Mouse (Mus musculus) R1 (cell line): ENCODE measurements around the gene Nol4l.

Experiments
- DNase-seq: peaks from one replicate; pipeline ENCODE4 v3.0.0-alpha.2; 2018; ENCODE audit warnings: low read depth, low spot score

Nol4l gene

DNA sequence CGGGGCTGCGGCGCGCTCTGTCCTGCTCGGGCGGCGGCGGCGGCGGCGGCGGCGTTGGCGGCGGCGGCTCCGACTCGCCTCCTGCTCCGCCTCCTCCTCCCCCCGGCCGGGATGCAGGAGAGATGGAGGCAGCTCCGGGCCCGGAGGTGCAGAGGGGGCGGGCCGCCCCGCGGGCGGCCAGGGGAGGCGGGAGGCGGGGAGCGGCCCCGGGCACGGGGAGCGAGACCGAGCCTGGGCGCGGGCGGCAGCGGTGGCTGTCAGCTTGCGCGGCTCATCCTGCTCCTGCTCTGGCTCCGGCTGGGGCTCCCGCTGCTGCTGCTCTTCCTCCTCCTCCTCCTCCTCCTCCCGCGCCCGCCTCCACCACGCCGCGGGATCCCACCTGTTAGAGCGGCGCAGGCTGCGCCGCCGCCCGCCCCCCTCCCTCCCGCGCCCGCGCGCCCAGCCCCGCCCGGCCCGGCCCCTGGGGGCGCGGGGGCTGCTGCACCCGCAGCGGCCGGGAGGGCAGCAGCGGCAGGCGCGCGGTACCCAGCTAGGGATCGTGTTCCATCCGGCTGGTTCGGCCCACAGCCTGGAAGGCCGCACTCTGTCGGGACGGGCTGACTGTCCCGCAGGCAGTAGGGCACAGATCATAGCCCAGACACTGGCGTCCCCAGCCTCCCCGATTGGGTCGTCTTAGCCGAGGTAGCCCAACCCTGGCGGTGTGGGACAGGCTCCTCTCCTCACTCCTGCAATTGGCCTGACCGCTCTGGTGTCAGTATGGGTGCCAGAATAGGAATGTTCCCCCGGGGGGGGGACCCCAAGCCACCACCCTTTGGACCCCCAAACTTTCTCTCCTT, at the start of gene Nol4l:
Nol4l (minus strand) TSS at position 41 of the 836 bp plus-strand sequence.
- peak; percentile 61 for DNase-seq

DNA sequence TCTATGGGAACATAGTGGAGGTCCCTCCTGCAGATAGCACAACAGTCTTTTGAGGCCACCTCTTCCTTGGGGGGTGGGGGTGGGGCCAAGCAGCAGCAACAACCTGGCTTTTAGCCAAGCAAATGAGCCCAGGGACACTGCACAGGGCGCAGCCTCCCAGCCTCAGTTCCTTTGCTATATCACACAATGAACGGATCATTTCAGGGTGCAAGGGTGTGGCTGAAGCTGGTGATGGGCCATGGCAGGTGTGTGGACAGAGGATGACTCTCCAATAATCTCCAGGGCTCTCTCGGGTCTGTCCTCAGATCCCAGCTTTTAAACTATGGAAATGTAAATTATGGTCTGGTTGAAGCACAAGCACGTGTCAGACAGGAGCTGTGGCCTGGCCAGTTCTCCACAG, 47.4 kb upstream of the Nol4l start:
- DNase-seq = no peak

GRCm38 (mm10) chr2:153576150-153576549, 46.4 kb upstream of the Nol4l start:
- DNase-seq = no peak

GRCm38 (mm10) chr2:153575554-153575953, 45.8 kb upstream of the Nol4l start:
- no peak for DNase-seq

DNA sequence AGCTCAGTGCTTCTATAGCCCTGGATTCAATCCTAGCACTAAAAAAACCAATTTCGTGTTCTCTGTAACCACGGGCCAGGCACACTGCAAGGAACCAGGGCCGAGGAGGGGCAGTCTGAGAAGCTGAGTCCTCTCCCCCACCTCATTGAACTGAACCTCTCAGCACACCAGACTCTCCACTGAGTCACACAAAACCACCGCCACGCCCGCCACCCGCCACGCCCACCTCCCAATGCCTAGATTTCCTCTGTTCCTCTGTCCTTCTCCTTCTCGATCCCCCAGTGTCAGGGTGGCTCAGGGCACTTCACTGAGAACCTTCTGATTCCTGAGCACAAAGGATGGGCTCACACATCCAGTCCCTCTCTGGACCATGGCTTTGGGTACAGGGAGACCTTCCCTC, 43.3 kb upstream of the Nol4l start:
- DNase-seq = no peak

DNA sequence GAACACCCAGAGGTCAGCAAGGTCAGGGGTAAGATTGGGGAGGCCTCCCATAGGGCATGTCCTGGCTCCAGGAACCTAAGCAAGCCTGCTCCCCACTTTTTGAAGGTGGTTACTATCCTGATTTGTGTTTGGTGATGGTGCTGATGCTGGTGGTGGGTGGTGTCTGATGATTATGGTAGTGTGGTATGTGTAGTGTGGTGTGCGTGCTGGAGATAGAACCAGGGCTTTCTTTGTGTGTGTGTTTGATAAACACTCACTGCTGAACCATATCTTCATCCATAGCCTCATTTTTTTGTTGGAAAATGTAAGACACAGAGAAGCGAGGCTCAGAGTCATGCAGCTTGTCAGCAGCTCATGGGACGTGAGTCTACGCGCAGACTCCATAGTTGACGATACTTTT, 38.8 kb upstream of the Nol4l start:
- no peak for DNase-seq

DNA sequence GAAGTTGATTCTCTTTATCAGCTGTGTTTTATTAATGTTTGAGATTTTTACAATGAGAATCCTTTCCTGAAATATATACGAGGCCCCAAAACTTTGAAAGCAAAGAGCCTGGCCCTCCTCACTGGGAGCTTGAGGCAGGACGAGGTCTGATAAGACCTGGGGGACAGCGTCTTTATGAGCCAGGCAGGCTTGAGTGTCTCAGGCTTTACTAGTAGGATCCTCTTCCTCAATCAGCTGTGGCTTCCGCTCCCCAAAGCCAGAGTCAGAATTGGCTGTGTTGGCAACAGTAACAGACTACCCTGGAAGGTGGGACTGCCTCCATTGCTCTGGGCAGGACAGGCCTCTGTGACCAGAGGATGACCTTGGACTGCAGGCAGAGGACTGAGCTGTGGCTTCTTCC, 38.2 kb upstream of the Nol4l start:
- DNase-seq = no peak

DNA sequence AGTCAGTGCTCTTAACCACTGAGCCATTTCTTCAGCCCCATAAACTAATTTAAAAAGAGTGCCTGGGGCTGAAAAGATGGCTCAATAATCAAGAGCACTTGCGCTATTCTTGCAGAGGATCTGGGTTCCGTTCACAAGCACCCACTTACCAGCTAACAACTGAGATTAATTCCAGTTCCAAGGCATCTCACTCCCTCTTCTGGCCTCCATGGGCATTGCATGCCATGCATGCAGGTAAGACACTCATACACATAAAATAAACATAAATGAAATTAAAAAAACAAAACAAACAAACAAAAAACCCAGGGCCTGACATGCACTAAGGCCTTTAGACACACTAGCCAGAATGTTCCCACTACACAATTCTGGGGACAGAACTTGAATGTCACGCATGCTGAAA, 34.6 kb upstream of the Nol4l start:
- DNase-seq = peak; percentile 76

DNA sequence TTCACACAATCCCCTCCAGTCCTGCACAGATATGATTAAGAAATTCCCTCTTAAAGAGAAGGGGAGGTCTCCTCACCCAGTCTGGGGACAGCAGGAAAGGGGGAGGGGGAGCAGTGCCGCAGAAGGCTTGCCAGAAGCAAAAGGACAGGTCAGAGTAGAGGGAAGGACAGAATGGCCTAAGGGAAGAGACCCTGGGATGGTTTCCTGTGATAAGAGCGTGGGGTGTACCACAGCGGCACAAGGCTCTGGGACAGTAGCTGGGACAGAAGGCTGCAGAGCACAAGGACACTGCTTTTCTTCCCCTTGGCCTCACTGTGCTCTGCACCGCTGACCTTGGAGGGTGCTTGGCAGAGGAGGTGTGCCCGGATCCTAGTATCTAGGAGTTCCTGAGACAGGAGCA, 31.8 kb upstream of the Nol4l start:
- DNase-seq = no peak

- no peak for DNase-seq
These were observed 31.1 kb upstream of the Nol4l start for GRCm38 (mm10) chr2:153560664-153561541.

DNA sequence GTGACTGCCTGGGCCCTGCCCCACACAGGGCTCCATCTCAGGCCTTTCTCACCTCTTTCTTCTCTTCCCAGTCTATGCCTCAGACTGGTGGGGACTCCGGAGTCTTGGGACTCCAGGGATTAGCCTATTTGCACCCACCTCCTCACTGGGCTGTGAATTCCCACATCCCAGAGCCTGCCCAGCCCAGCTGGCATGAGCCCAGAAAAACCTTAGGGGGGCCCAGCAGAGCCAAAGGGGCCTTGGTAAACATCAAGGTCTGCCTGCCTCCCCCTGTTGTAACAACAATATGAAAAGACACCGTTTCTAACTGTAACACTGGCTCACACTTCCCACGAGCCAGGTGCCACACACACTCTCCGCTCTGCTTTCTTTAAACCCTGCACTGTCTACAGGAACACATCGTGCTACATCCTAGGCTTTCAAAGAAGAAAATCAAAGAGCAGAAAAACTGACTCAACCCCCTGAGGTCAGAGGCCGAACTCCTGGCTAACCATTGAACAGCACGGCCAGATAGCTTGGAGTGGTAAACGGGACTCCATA, 29.9 kb upstream of the Nol4l start:
- DNase-seq = no peak

DNA sequence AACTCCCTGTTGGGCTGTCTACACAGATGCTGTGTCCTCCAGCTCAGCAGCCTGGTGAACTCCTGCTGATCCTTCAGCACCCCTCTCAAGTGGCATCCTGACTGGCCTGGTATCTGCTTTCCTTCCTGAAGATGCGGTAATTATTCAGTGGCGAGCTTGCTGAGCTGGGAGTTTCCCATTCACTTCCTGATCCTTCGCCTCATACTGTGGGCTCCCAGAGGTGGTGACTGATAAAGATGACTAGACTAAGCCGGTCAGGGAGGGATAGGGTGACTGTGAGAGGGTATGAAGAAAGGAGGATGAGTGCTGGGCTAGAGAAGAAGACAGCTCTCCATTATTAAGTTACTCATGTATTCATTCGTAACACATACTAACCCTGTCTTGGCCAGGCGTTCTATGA, 28.7 kb upstream of the Nol4l start:
- DNase-seq = no peak

DNA sequence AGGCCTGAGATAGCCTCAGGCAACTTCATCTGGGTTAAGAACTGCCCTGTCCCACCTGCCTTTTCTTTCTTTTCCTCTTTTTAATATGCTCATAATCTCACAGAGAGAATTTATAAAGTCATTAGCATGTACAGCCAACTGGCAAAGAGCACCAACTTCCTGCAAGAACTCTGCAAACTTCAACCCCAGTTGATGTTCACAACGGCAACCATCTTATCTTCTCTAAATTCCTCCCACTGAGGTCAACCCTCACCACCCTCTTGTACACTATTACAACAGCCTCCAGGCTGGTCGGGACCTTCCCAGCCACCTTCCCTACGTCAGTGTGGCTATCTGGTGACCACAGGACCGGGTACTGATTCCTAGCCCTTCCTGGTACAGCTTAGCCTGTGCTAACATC, 27.5 kb upstream of the Nol4l start:
- no peak for DNase-seq

DNA sequence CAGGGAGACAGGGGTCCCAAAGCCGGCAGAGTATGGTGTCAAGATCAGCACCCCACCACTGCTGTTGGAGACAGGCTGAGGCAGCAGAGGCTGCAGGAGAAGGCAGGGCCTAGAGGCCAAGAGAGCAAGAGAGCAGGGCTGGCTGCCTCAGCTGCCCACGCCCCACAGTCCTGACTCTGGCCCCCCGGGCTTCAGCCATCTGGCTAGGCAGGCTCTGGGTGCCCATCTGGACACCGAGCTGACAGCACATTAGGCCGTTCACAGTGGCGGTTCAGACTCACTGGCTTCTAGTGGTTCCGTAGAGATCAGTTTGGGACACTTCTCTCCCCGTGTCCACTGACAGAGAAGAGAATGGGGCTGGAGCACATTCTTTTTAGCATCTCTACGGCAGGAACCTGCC, 26.4 kb upstream of the Nol4l start:
- DNase-seq = no peak

DNA sequence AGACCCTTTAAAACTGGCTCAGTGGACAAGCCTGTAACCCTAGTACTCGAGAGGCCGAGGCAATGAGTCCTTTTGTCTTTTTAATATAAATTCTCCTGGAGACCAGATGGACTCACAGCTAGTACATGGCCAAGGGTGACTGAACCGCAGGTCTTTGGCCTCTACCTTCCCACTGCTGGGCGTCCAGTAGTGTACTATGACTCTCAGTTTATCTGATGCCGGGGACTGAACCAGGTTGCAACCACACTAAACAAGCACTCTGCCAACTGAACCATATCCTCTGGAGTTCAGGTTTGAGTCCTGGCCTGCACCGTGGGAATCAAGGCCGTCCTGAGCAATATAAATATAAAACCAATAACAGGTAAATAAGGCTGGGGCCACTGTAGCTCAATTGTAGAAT, 24.8 kb upstream of the Nol4l start:
- DNase-seq = no peak

- DNase-seq = peak; percentile 60
These were observed 19.7 kb upstream of the Nol4l start for GRCm38 (mm10) chr2:153549486-153549885.

DNA sequence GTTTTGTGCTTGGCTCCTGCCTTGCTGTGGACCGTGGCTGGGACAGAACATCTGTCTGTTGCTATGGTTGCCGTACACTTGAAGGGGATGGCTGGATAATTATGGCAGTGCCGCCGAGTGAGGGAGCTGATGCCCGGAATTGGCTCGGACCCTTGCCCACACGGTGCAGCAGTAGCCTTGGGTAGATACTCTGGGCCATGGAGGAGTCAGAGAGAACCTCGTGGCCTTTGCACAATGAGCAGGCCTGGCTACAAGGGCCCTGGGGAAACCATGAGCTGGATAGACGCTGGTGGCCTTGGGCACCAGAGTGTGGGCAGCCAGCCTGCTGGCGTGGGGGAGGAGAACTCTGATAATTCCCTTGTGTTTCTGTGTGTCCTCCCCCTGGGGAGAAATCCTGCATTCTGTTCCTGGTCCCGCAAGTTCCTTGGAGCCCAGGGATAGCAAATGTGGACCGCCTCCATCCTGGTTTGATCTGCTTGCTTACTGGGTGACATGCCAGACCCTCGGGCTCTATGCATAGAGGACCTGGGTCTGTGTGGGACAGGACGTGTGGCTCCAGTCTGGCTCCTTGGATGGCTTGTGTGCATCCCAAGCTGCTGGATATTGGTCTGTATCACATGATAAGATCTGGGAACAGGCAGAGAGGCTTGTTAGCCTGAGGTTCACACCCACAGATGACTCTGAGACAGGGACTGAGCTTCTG, 18.6 kb upstream of the Nol4l start:
- DNase-seq = no peak

GRCm38 (mm10) chr2:153547633-153548032, 17.9 kb upstream of the Nol4l start:
- no peak for DNase-seq

- DNase-seq = no peak
These were observed 17.2 kb upstream of the Nol4l start for GRCm38 (mm10) chr2:153546972-153547371.

- DNase-seq = no peak
These were observed 16.7 kb upstream of the Nol4l start for GRCm38 (mm10) chr2:153546471-153546870.

DNA sequence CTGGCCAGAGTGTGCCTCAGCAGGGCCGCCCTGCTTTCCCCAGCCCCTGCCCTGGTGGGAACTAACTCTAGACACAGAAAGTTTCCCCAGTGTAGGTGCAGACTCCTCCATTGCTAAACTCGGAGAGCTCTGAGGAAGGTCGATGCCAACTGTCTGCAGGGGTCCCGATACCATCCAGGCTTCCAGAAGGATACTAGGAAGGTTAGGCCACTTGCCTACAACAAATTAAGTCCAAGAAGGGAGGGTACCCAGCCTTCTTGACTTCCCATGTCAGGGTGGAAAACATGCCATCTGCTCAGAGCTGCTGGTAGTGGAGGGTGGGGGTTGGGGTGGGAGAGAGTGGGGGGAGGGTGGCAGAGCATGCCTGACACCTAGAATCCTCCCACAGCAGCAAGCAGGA, 15.0 kb upstream of the Nol4l start:
- DNase-seq = no peak
